Mouse (Mus musculus) cerebellum, adult 2 months (tissue): ENCODE data around the gene Gm28036.

Source experiments
- CTCF ChIP-seq: fragments of 200-500 bp; IDR thresholded peaks from 2 replicates; pipeline ENCODE4 v1.5.1; 2011; ENCODE audit warnings: low read depth, mild to moderate bottlenecking, control low read depth, low read length, moderate library complexity, borderline replicate concordance; ENCODE audit not compliant: insufficient read depth
- POLR2A ChIP-seq: fragments of 200-500 bp; IDR thresholded peaks from 2 replicates; pipeline ENCODE4 v1.6.1; 2011; ENCODE audit warnings: low read length, control low read depth, borderline replicate concordance; ENCODE audit not compliant: insufficient read depth

GRCm38 (mm10) chr2:156066126-156066525 lies 60.8 kb downstream of the Gm28036 start:
- TF ChIP-seq CTCF (no peak), POLR2A (no peak)
